Mouse (Mus musculus) hindbrain, embryonic 12.5 days (tissue): Measurements from ENCODE around the gene 2310079G19Rik. TPM values are rescaled to one million over a fixed set of nuclear protein-coding genes. Genes with fewer than 3 reads are reported as not detected.

Experiments used
- ATAC-seq: fragments of 200-750 bp; cut with Nextera tagmentation; 2 replicates; pipeline ENCODE4 v1.8.0; 2017; ENCODE audit warnings: moderate TSS enrichment; ENCODE audit not compliant: low FRiP score
- H3K27ac ChIP-seq: fragments of 300-500 bp; sonication (generic); 2 replicates; pipeline ENCODE4 v1.5.1; 2016; ENCODE audit warnings: mild to moderate bottlenecking
- H3K27me3 ChIP-seq: fragments of 300-500 bp; sonication (generic); 2 replicates; pipeline ENCODE4 v1.6.1; 2016; ENCODE audit warnings: mild to moderate bottlenecking
- H3K36me3 ChIP-seq: fragments of 300-500 bp; sonication (generic); 2 replicates; pipeline ENCODE4 v1.6.1; 2016; ENCODE audit warnings: mild to moderate bottlenecking
- H3K4me1 ChIP-seq: fragments of 300-500 bp; sonication (generic); 2 replicates; pipeline ENCODE4 v1.6.1; 2016
- H3K4me2 ChIP-seq: fragments of 300-500 bp; sonication (generic); replicated peaks from 2 replicates; pipeline ENCODE4 v1.6.1; 2016; ENCODE audit warnings: mild to moderate bottlenecking
- H3K4me3 ChIP-seq: fragments of 300-500 bp; sonication (generic); 2 replicates; pipeline ENCODE4 v1.5.1; 2016; ENCODE audit warnings: mild to moderate bottlenecking
- H3K9ac ChIP-seq: fragments of 300-500 bp; sonication (generic); 2 replicates; pipeline ENCODE4 v1.6.1; 2016; ENCODE audit warnings: mild to moderate bottlenecking, moderate library complexity
- H3K9me3 ChIP-seq: fragments of 300-500 bp; sonication (generic); replicated peaks from 2 replicates; pipeline ENCODE4 v1.6.1; 2016; ENCODE audit warnings: mild to moderate bottlenecking
- WGBS: fragments of 180-500 bp; shearing (Covaris S2); methylation state at CpG from one replicate; pipeline ENCODE4 v1.1.7; 2016; 5-methylcytosine and 5-hydroxymethylcytosine counted together
- polyA plus RNA-seq: library from polyadenylated mRNA; unstranded; fragments of >200 nt; fragmentation: Nextera tagmentation; extraction: Ambion mirVana; gene quantifications from 2 replicates; pipeline ENCODE4 v1.2.1, GENCODE M21; 2016

The 2310079G19Rik gene
- polyA plus RNA-seq, 1 experiment from 2014 or later, result not detected

DNA sequence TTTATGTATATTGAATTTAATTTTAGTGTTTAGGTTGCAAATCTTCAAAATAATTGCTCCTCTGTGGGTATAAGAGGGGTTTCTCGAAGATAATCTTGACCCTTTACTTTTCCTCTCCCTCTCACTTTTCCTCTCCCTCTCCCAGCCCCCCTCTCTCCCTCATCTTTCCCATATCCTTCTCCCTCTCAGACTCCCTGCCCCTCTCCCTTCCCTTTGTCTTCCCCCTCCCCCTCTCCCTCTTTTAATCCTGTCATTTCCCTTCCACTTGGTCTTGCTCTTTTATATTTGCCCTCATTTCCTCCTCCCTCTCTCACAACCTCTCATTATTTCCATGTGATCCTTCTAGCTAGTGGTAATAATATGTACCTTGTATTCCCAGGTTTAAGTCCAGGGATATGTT, 25.0 kb downstream of the 2310079G19Rik start:
- no peaks in the 10 kb centered on the region for H3K9me3 ChIP-seq
- no peaks in the 10 kb centered on the region for H3K4me1 ChIP-seq
- no peak overlapping the region for H3K27ac ChIP-seq
- no peak overlapping the region for H3K4me2 ChIP-seq
- ATAC-seq, result no peak
- 63% methylated on average over 1 of the region's 1 CpGs for WGBS
- H3K27me3 ChIP-seq, result no peaks in the 10 kb centered on the region
- H3K4me3 ChIP-seq, result no peak overlapping the region
- no peaks in the 10 kb centered on the region for H3K36me3 ChIP-seq
- H3K9ac ChIP-seq, result no peak overlapping the region

DNA sequence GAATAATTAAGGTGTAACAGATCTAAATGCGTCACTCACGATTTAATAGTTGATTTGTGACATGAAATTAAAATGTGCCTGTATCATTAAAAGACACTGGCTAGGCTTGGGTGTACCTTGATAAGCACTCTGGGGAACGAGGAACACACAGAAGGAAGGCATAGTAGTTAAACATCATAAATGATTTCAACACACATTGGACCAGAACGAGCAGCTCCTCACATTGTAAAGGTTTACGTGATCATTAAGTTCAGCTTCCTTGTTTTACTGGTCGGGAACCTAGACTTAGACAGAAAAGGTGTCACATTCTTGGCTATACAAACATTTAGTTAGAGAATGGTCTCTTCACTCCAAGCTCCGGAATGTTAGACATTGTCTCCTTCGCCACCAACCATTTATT, 27.2 kb downstream of the 2310079G19Rik start:
- H3K9me3 ChIP-seq, result no peaks in the 10 kb centered on the region
- no peaks in the 10 kb centered on the region for H3K36me3 ChIP-seq
- H3K27me3 ChIP-seq, result no peaks in the 10 kb centered on the region
- no peak overlapping the region for H3K4me2 ChIP-seq
- ATAC-seq, result no peak
- H3K4me1 ChIP-seq, result no peaks in the 10 kb centered on the region
- H3K27ac ChIP-seq, result no peak overlapping the region
- H3K4me3 ChIP-seq, result no peak overlapping the region
- no peak overlapping the region for H3K9ac ChIP-seq
- WGBS, result 83% methylated on average over 8 of the region's 8 CpGs

DNA sequence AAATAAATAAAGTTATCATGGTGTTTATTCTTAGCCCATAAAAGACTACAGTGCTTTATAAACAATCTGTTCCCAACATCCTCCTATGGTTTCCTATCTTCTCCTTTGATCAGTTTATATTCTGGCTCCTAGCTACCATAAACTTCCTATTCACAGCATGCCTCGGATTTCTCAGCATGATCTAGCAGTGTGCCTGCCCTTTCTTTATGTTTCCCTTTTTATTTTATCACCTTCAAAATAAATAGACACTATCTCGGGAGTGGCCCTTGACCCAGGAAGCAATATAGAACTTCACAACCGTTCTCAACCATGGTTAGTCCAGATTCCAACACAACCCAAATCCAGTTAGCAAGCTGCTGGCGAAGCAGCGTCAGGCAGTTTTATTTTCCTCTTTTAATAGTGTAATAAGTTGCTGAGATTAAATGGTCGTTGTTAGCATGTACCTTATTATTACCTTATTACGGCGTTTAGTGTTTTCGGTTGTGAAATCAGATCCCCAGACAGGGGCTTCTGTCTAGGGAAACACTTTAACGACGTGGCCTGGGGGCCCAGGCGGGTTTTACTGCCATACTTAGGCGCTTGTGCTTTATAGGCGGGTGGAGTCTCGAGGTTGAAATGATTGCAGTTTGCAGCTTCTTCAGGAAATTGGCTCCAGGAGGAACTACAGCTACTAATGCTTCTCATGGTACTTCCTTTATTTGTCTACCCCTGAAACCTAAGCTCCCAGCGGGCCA, 27.8 kb downstream of the 2310079G19Rik start:
- H3K27me3 ChIP-seq, result no peaks in the 10 kb centered on the region
- no peak overlapping the region for H3K4me2 ChIP-seq
- H3K4me1 ChIP-seq, result no peaks in the 10 kb centered on the region
- ATAC-seq, result no peak
- H3K36me3 ChIP-seq, result no peaks in the 10 kb centered on the region
- WGBS, result 80% methylated on average over 16 of the region's 16 CpGs
- no peak overlapping the region for H3K4me3 ChIP-seq
- H3K9ac ChIP-seq, result no peak overlapping the region
- H3K27ac ChIP-seq, result no peak overlapping the region
- no peaks in the 10 kb centered on the region for H3K9me3 ChIP-seq

DNA sequence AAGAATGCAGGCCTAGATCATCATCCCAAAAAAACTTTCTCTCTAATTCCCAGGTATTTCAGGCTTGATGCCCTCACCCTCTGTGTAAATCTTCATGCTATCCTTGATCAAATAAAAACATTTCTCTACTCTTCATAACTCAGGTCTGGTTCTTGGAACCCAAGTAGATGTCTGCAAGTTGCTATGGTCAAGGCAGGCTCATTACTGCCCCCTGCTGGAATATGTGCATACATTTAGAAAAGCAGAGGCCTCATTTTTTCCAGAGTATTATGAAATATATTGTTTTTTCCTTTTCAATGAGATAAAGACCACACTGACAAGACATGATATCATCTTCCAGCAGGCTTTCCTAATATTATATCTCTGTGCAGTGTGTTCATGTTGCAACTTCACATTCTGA, 34.7 kb downstream of the 2310079G19Rik start:
- Histone ChIP-seq H3K4me2 (no peak overlapping the region), H3K27ac (no peak overlapping the region), H3K4me1 (no peaks in the 10 kb centered on the region), H3K9ac (no peak overlapping the region), H3K36me3 (no peaks in the 10 kb centered on the region), H3K4me3 (no peak overlapping the region), H3K27me3 (no peaks in the 10 kb centered on the region), H3K9me3 (no peaks in the 10 kb centered on the region)
- no peak for ATAC-seq

DNA sequence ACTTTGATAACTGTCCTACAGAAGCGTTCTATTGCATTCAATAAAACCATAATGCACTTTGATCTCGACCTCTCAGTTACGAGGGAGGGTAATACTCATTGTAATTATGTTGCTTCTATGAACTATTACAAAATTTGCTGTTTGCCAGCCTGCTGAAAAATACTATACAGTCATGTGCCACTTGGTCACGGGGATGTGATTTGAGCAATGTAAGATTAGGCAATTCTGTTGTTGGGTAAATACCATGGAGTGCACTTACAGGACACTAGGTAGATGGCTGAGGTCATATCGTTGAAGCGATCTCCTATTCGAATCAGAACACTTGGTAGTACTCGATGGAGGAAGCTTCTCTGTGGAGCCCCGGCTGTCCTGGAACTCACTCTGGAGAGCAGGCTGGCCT, 44.1 kb downstream of the 2310079G19Rik start:
- no peaks in the 10 kb centered on the region for H3K9me3 ChIP-seq
- no peaks in the 10 kb centered on the region for H3K36me3 ChIP-seq
- no peak overlapping the region for H3K4me2 ChIP-seq
- no peak for ATAC-seq
- 93% methylated on average over 9 of the region's 9 CpGs for WGBS
- H3K9ac ChIP-seq, result no peak overlapping the region
- no peaks in the 10 kb centered on the region for H3K4me1 ChIP-seq
- no peak overlapping the region for H3K4me3 ChIP-seq
- no peaks in the 10 kb centered on the region for H3K27me3 ChIP-seq
- H3K27ac ChIP-seq, result no peak overlapping the region

Other genes with a start within 250 kb of the 2310079G19Rik start
- gene Cldn17, start 120.7 kb downstream of the 2310079G19Rik start, polyA plus RNA-seq, result not detected in 2 replicates
- 1.6 and 2.9 TPM in 2 replicates for gene Cldn8, start 64.5 kb downstream of the 2310079G19Rik start, polyA plus RNA-seq
- gene Krtap24-1, start 15.4 kb downstream of the 2310079G19Rik start, polyA plus RNA-seq, result not detected in 2 replicates
- not detected in 2 replicates for gene Krtap26-1, start 20.1 kb upstream of the 2310079G19Rik start, polyA plus RNA-seq
- gene Krtap27-1, start 44.0 kb upstream of the 2310079G19Rik start, polyA plus RNA-seq, result not detected in 2 replicates
- gene 2310061N02Rik, start 80.3 kb upstream of the 2310079G19Rik start, polyA plus RNA-seq, result not detected in 2 replicates
- gene Krtap13-1, start 101.2 kb upstream of the 2310079G19Rik start, polyA plus RNA-seq, result not detected in 2 replicates
- not detected in 2 replicates for gene Krtap13, start 124.0 kb upstream of the 2310079G19Rik start, polyA plus RNA-seq
- gene 2310034C09Rik, start 131.2 kb upstream of the 2310079G19Rik start, polyA plus RNA-seq, result not detected in 2 replicates
- gene 2310057N15Rik, start 146.5 kb upstream of the 2310079G19Rik start, polyA plus RNA-seq, result not detected in 2 replicates
- not detected in 2 replicates for gene Gm5965, start 150.2 kb upstream of the 2310079G19Rik start, polyA plus RNA-seq
- gene Gm20741, start 184.6 kb upstream of the 2310079G19Rik start, polyA plus RNA-seq, result not detected in 2 replicates
- gene Krtap15, start 192.5 kb upstream of the 2310079G19Rik start, polyA plus RNA-seq, result not detected in 2 replicates
- gene Krtap14, start 198.5 kb upstream of the 2310079G19Rik start, polyA plus RNA-seq, result not detected in 2 replicates
- not detected in 2 replicates for gene Krtap19-1, start 241.7 kb upstream of the 2310079G19Rik start, polyA plus RNA-seq
- gene Krtap19-2, start 246.6 kb upstream of the 2310079G19Rik start, polyA plus RNA-seq, result not detected in 2 replicates